Mouse (Mus musculus): Measurements from ENCODE around the gene Ankrd33b. TPM values are rescaled to one million over a fixed set of nuclear protein-coding genes. Genes with fewer than 3 reads are reported as not detected.

Ankrd33b gene
- polyA plus RNA-seq, 1 experiment = 0.16 TPM

DNA sequence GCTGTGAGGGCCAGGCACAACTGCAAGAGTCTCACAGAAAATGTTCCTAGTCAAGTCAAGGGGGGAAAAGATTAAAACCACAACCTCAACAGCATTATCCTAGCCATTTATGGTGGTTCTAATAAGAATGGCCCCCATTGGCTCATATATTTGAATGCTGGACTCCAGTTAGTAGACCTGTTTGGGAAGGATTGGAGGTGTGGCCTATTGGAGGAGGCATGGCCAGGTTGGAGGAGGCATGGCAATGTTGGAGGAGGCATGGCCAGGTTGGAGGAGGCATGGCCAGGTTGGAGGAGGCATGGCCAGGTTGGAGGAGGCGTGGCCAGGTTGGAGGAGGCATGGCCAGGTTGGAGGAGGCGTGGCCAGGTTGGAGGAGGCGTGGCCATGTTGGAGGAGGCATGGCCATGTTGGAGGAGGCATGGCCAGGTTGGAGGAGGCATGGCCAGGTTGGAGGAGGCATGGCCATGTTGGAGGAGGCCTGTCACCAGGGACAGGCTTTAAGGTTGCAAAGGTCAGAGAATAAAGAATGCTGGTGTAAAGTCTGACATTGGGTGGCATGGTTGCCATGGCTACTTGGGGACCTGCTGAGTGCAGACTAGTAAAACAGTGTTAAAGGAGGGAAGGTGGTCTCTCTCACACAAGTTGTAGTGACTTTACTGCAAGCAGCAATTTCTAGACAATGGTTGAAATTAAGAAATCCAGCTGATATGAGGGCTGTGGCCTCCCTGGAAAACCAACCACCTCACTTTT is 50.3 kb downstream of the Ankrd33b start:
- TF ChIP-seq CTCF (IDR thresholded peaks at IDR 0.05; ENCODE audit: borderline replicate concordance, insufficient read depth, low read length) = no peak
- TF ChIP-seq POLR2A (IDR thresholded peaks at IDR 0.05; ENCODE audit: low read depth, low read length) = no peak
- Histone ChIP-seq H3K27ac (ENCODE audit: insufficient read depth, low read length) (no peak overlapping the region), H3K4me1 (ENCODE audit: control insufficient read depth, insufficient read depth, low read length) (no peaks in the 10 kb centered on the region), H3K4me3 (ENCODE audit: insufficient read depth, low read length) (no peak overlapping the region)

DNA sequence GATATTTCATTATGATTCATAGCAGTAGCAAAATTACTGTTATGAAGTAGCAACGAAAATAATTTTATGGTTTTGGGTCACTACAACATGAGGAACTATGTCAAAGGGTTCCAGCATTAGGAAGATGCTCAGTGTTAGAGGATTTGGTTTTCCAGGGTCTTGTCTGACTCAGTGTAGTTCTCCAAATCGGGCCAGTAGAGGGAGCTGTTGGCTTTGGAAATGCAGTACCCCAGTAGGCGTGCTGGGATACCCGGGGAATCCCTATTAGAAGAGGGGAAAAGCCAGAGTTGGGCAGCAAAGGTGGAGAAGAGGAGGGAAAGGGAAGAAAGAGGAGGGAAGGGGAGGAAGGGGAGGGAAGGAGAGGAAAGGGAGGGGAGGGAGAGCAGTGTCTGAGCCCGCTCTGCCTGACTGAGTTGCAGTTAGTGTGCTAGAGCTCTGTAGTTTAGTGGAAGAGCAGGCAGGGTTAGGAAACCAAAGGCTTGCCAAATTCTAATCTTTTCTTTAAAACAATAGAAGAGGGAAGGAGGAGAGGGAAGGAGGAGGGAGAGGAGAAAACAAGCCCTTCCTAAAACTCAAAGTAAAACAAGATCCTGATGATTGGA is 51.8 kb downstream of the Ankrd33b start:
- Histone ChIP-seq H3K4me3 (ENCODE audit: insufficient read depth, low read length) (no peak overlapping the region), H3K4me1 (ENCODE audit: control insufficient read depth, insufficient read depth, low read length) (no peaks in the 10 kb centered on the region), H3K27ac (ENCODE audit: insufficient read depth, low read length) (no peak overlapping the region)
- TF ChIP-seq CTCF (IDR thresholded peaks at IDR 0.05; ENCODE audit: borderline replicate concordance, insufficient read depth, low read length) = peak; percentile 33; the same call in 1 of the 2 replicates
- TF ChIP-seq POLR2A (IDR thresholded peaks at IDR 0.05; ENCODE audit: low read depth, low read length) = no peak

DNA sequence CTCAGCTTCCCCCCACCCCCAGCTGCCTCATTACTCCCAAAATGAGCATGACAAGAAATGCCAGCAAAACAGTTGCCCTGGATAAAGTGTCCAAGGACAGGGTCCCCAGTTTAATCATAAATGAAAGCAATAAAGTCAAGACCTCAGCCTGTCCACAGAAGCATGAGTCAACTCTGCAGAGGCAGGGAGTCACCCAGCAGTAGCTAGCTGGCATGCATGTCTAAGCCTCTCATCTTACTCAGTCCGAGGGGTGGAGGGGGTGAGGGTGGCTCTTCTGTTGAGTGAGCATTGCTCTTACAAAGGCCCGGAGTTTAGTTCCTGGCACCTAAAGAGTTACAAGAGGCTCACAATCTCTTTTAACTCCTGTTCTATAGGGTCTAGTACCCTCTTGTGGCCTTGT is 55.5 kb downstream of the Ankrd33b start:
- no peak for TF ChIP-seq CTCF (IDR thresholded peaks at IDR 0.05; ENCODE audit: borderline replicate concordance, insufficient read depth, low read length)
- TF ChIP-seq POLR2A (IDR thresholded peaks at IDR 0.05; ENCODE audit: low read depth, low read length) = no peak
- Histone ChIP-seq H3K27ac (ENCODE audit: insufficient read depth, low read length) (no peak overlapping the region), H3K4me3 (ENCODE audit: insufficient read depth, low read length) (no peak overlapping the region), H3K4me1 (ENCODE audit: control insufficient read depth, insufficient read depth, low read length) (no peaks in the 10 kb centered on the region)

DNA sequence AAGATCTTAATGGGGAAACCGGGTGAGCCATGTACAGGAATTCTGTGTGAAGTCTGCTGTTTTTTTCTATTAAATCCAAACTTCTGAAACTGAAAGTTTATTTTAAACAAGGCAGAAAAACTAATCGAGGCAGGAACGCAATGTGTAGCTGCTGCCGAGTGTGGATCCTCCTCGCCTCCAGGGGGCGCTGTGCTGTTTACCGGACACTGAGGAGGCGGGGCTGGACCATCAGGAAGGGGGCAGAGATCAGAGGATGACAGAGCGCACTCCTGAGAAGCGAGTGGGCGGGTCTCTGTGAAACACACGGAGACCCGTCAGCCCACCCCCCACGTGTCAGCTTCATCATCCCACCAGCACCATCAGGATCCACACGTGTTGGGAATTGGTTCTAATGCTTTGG is 58.0 kb downstream of the Ankrd33b start:
- no peaks in the 10 kb centered on the region for H3K4me1 ChIP-seq (ENCODE audit: control insufficient read depth, insufficient read depth, low read length)
- no peak overlapping the region for H3K4me3 ChIP-seq (ENCODE audit: insufficient read depth, low read length)
- TF ChIP-seq POLR2A (IDR thresholded peaks at IDR 0.05; ENCODE audit: low read depth, low read length) (no peak), CTCF (IDR thresholded peaks at IDR 0.05; ENCODE audit: borderline replicate concordance, insufficient read depth, low read length) (no peak)
- no peak overlapping the region for H3K27ac ChIP-seq (ENCODE audit: insufficient read depth, low read length)

DNA sequence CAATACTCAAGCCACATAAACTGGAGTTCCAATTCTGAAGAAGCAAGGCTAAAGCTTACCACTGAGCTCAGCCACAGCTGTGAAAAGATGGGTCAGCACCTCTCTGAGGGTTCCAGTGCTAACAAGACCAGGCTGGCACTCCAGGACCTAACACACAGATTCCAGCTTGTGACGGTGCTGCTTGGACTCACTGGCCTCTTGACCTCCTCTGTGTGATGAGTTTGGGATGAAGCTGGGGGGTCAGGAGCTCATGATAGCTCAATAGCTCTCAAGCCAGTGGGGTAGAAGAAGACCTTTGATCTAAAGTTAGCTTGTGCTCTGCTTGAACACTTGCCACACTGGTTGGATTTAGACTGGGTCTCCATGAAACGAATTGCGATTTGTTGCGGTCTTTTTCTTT is 60.8 kb downstream of the Ankrd33b start:
- Histone ChIP-seq H3K27ac (ENCODE audit: insufficient read depth, low read length) (no peak overlapping the region), H3K4me1 (ENCODE audit: control insufficient read depth, insufficient read depth, low read length) (no peaks in the 10 kb centered on the region), H3K4me3 (ENCODE audit: insufficient read depth, low read length) (no peak overlapping the region)
- TF ChIP-seq CTCF (IDR thresholded peaks at IDR 0.05; ENCODE audit: borderline replicate concordance, insufficient read depth, low read length) (no peak), POLR2A (IDR thresholded peaks at IDR 0.05; ENCODE audit: low read depth, low read length) (no peak)

DNA sequence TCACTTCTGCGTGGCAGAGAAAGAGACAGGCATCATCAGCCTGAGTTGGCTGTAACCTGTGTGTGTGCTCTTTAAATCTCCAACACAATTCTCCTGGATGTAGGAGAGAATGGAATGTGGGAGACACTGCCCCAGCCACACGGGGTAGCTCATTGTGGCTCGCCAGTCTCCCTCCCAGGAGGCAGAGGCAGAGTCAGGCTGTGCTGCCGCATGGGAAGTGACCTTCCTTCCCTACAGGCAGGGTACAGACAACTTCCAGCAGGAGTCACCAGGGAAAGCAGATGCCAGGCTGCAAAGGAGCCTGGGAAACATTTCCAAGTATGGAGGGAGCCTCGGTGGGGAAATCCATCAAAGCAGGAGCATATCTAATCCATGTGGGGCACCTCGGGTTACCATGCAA is 62.3 kb downstream of the Ankrd33b start:
- TF ChIP-seq CTCF (IDR thresholded peaks at IDR 0.05; ENCODE audit: borderline replicate concordance, insufficient read depth, low read length) (no peak), POLR2A (IDR thresholded peaks at IDR 0.05; ENCODE audit: low read depth, low read length) (no peak)

DNA sequence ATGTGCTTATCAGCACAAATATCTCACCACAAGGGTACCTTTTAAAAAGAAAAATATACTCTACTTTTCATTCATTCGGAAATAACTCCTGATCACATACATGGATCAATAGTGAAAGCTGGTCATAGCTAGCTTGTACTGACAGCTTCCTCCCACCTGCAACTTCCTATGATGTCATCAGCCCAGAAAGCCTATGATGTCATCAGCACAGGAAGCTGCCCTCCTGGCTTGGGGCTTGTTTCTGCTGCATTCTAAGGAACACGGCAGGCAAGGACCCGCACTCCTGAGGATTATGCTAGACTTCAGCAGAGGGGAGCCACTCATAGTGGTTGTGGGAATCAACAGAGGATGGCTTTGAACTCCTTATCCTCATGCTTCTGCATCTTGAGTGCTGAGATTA is 63.2 kb downstream of the Ankrd33b start:
- no peaks in the 10 kb centered on the region for H3K4me1 ChIP-seq (ENCODE audit: control insufficient read depth, insufficient read depth, low read length)
- no peak overlapping the region for H3K4me3 ChIP-seq (ENCODE audit: insufficient read depth, low read length)
- no peak overlapping the region for H3K27ac ChIP-seq (ENCODE audit: insufficient read depth, low read length)
- TF ChIP-seq CTCF (IDR thresholded peaks at IDR 0.05; ENCODE audit: borderline replicate concordance, insufficient read depth, low read length) (no peak), POLR2A (IDR thresholded peaks at IDR 0.05; ENCODE audit: low read depth, low read length) (no peak)

More for the DNA sequence above, 62.3 kb downstream of the Ankrd33b start:
- no peak overlapping the region for H3K27ac ChIP-seq (ENCODE audit: insufficient read depth, low read length)
- H3K4me3 ChIP-seq (ENCODE audit: insufficient read depth, low read length) = no peak overlapping the region
- no peaks in the 10 kb centered on the region for H3K4me1 ChIP-seq (ENCODE audit: control insufficient read depth, insufficient read depth, low read length)

DNA sequence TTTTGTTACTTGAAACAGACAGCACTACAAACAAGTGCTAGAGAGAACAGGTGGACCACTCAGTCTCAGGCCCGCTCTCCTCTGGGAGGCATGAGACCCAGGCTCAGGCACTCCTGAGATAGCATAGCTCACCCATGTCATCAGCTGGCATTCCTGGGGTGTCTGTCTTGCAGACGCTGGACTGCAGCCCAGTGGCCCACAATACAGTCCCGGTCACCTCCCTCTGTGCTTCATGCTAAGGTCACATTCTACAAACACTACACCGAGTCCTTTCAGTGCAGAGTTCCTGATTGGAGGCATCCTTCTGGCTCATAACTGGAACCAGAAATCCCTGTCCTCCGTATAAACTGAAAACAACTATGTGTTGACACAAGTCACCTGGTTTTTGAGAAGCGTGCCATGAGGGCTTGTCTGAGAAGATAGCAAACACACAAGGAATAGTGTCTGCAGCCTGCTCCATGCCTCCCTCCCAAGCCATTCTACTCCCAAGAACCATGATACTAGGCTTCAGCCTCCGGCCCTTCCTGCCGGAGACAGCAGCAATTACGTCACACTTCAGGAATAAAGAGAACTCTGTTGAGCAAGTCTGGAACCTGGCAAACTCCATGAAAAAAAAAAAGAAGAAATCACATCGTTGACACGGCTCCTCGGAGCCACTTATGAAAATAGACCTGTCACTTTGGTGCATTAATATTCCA is 65.1 kb downstream of the Ankrd33b start:
- TF ChIP-seq CTCF (IDR thresholded peaks at IDR 0.05; ENCODE audit: borderline replicate concordance, insufficient read depth, low read length) (no peak), POLR2A (IDR thresholded peaks at IDR 0.05; ENCODE audit: low read depth, low read length) (no peak)
- H3K27ac ChIP-seq (ENCODE audit: insufficient read depth, low read length) = no peak overlapping the region
- no peak overlapping the region for H3K4me3 ChIP-seq (ENCODE audit: insufficient read depth, low read length)
- H3K4me1 ChIP-seq (ENCODE audit: control insufficient read depth, insufficient read depth, low read length) = no peaks in the 10 kb centered on the region

DNA sequence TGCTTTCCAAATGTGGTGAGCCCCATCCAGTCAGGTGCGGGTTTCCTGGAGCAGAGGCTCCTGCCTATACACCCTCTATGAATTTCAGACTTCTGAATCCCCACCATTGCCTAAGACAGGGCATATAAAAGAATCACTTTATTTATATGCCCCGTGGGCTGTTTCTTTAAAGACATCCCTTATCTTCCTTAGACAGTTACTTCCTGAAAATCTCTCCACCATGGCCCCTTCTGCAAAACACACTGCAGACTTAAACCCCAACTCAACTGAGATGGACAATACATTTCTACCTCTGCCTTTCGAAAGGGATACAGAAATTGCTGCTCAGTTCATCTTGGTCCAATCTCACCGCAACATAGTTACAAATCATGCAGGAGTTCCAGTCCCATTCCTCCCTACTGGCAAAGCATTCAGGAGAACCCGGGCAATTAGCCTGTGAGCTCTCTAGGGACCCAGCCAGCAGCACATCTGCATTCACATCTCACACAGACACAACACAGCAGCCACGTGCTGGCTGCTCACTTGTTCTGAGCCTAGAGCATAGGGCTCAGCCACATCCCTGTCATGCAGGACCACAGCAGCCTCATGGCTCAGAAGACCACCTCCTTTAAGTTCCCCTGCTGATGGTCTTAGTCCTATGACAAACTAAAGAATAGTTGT is 68.1 kb downstream of the Ankrd33b start:
- Histone ChIP-seq H3K4me1 (ENCODE audit: control insufficient read depth, insufficient read depth, low read length) (no peaks in the 10 kb centered on the region), H3K27ac (ENCODE audit: insufficient read depth, low read length) (no peak overlapping the region), H3K4me3 (ENCODE audit: insufficient read depth, low read length) (no peak overlapping the region)
- TF ChIP-seq CTCF (IDR thresholded peaks at IDR 0.05; ENCODE audit: borderline replicate concordance, insufficient read depth, low read length) (no peak), POLR2A (IDR thresholded peaks at IDR 0.05; ENCODE audit: low read depth, low read length) (no peak)

Measured in embryonic fibroblast, embryonic 13.5 days (primary cell).